ENCODE assay signal across 27 mouse cellular contexts in the genomic region with DNA sequence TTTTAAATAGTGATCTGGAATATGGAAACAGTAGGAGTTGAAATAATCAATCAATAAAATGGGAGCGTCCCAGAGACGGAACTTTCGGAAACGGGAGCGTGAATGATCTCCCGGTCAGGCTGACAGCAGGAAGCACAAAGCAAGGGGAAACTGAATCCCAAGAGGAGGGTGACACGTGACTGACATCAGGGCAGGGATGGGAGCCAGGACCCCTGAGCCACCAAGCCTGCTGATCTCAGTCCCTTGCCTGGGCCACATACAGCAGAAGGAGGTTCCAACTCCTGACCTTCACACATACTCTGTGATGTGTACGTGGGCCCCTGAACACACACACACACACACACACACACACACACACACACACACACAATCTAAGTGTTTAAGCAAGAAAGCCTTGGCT. TPM values are rescaled to one million over a fixed set of nuclear protein-coding genes. Genes with fewer than 3 reads are reported as not detected.
DNase-seq lines count a peak whose midpoint lies in the region; ATAC-seq and TF ChIP-seq lines count a peak whose summit lies in the region.
"Had no signal": no experiment of that assay in that cellular context is flagged by ENCODE, and none has a peak within 500 bp of the region (broad histone marks: within the 10 kb centered on the region; RNA-seq: fewer than 3 reads in every experiment).

No protein-coding gene starts in this region.

- TF ChIP-seq POLR2A in thymus, adult 2 months (IDR thresholded peaks at IDR 0.05; ENCODE audit: control insufficient read depth, extremely low read depth, insufficient read depth, low read length, poor library complexity), result no peak
- TF ChIP-seq POLR2A in olfactory bulb, adult 2 months (IDR thresholded peaks at IDR 0.05; ENCODE audit: insufficient read depth, low read depth, low read length), result no peak

- ATAC-seq in heart, embryonic 12.5 days (ENCODE audit: insufficient number of reproducible peaks, low FRiP score), result no peak
- no peak for ATAC-seq in erythroblast, adult 5-6 weeks (replicated peaks; ENCODE audit: low FRiP score, poor library complexity, severe bottlenecking)
- ATAC-seq: forebrain, embryonic 15.5 days; hindbrain, postnatal 0 days; inflammation-experienced regulatory T-cells, adult 6 months; intestine, embryonic 16.5 days; Patski had no signal

- peaks cover 36% of the 10 kb centered on the region for H3K4me1 ChIP-seq in heart, embryonic 12.5 days (replicated peaks)
- H3K4me1 ChIP-seq in thymus, adult 2 months (replicated peaks; ENCODE audit: control insufficient read depth, insufficient read depth, low read length), result no peaks in the 10 kb centered on the region
- H3K4me1 ChIP-seq in olfactory bulb, adult 2 months (ENCODE audit: control insufficient read depth, insufficient read depth, low read length), result peaks cover 43% of the 10 kb centered on the region

- H3K4me2 ChIP-seq in heart, embryonic 12.5 days, result no peak overlapping the region
- H3K4me2 ChIP-seq: embryonic facial prominence, embryonic 12.5 days; embryonic facial prominence, embryonic 15.5 days; forebrain, embryonic 12.5 days; forebrain, embryonic 15.5 days; heart, embryonic 13.5 days; hindbrain, embryonic 14.5 days had no signal

- DNase-seq in cerebellum, adult 11-12 months, result peak; percentile 41
- no peak for DNase-seq in cerebellum, adult 9-10 months
- no peak for DNase-seq in heart, postnatal 4 days
- no peak for DNase-seq in thymus, adult 2 months
- DNase-seq in thymus, postnatal 4 days, result no peak
- DNase-seq: adrenal gland, postnatal 10 days; B cell, adult 2 months; cerebellum, adult 8-10 months; cerebellum, postnatal 25 days; gastrocnemius, postnatal 10 days; gastrocnemius, postnatal 36 days; kidney, adult 18-20 months had no signal

- no peak overlapping the region for H3K27ac ChIP-seq in heart, embryonic 12.5 days (ENCODE audit: poor library complexity, severe bottlenecking)
- H3K27ac ChIP-seq in thymus, adult 2 months (ENCODE audit: control insufficient read depth, insufficient read depth, low read length), result 0 out of 2 replicates have a peak overlapping the region, but pooled peaks have one; percentile 17
- H3K27ac ChIP-seq in olfactory bulb, adult 2 months (ENCODE audit: insufficient read depth, low read depth, low read length), result peak overlapping the region; percentile 33; the same call in 1 of the 2 replicates
- H3K27ac ChIP-seq: embryonic facial prominence, embryonic 12.5 days; embryonic facial prominence, embryonic 15.5 days; forebrain, embryonic 12.5 days; forebrain, embryonic 15.5 days; heart, embryonic 13.5 days; hindbrain, embryonic 14.5 days; hindbrain, postnatal 0 days had no signal

- H3K4me3 ChIP-seq in heart, embryonic 12.5 days, result no peak overlapping the region
- no peak overlapping the region for H3K4me3 ChIP-seq in thymus, adult 2 months (ENCODE audit: control insufficient read depth, insufficient read depth, low read length)
- no peak overlapping the region for H3K4me3 ChIP-seq in olfactory bulb, adult 2 months (ENCODE audit: insufficient read depth, low read depth, low read length)
- H3K4me3 ChIP-seq: embryonic facial prominence, embryonic 12.5 days; embryonic facial prominence, embryonic 15.5 days; erythroblast, embryonic 14.5 days; forebrain, embryonic 12.5 days; forebrain, embryonic 15.5 days; heart, embryonic 13.5 days had no signal

- H3K9ac ChIP-seq in heart, embryonic 12.5 days, result peak overlapping the region; percentile 25; the same call in 1 of the 2 replicates
- H3K9ac ChIP-seq: embryonic facial prominence, embryonic 12.5 days; embryonic facial prominence, embryonic 15.5 days; forebrain, embryonic 12.5 days; forebrain, embryonic 15.5 days; heart, embryonic 13.5 days; hindbrain, embryonic 14.5 days had no signal

- peaks cover 5% of the 10 kb centered on the region for H3K9me3 ChIP-seq in heart, embryonic 12.5 days (replicated peaks)
- H3K9me3 ChIP-seq: embryonic facial prominence, embryonic 12.5 days; embryonic facial prominence, embryonic 15.5 days; forebrain, embryonic 12.5 days; forebrain, embryonic 15.5 days; G1E had no signal

- no peak for TF ChIP-seq CTCF in thymus, adult 2 months (IDR thresholded peaks at IDR 0.05; ENCODE audit: borderline replicate concordance, control insufficient read depth, extremely low read depth, insufficient read depth, low read length, poor library complexity)
- TF ChIP-seq CTCF in olfactory bulb, adult 2 months (IDR thresholded peaks at IDR 0.05; ENCODE audit: insufficient read depth, low read depth, low read length), result no peak

- WGBS in heart, embryonic 12.5 days, result 67% methylated on average over 8 of the region's 8 CpGs
- 91% methylated on average over 8 of the region's 8 CpGs for WGBS in thymus, adult 2 months
- 68% methylated on average over 8 of the region's 8 CpGs for WGBS in olfactory bulb, adult 2 months

- H3K36me3 ChIP-seq in heart, embryonic 12.5 days, result peaks cover 36% of the 10 kb centered on the region
- H3K36me3 ChIP-seq in thymus, adult 2 months (ENCODE audit: control insufficient read depth, insufficient read depth, low read length), result peaks cover 8% of the 10 kb centered on the region; the same call in 1 of the 2 replicates

- 0 out of 2 replicates have a peak, but pooled peaks cover 3% of the 10 kb centered on the region for H3K27me3 ChIP-seq in heart, embryonic 12.5 days (replicated peaks)
- no peaks in the 10 kb centered on the region for H3K27me3 ChIP-seq in thymus, adult 2 months (ENCODE audit: control insufficient read depth, insufficient read depth, low read length)
- H3K27me3 ChIP-seq: embryonic facial prominence, embryonic 12.5 days; embryonic facial prominence, embryonic 15.5 days; forebrain, embryonic 12.5 days; forebrain, embryonic 15.5 days; Patski had no signal

RNA-seq across cellular contexts. Expression of a gene that starts 37.9 kb away (rescaled TPM):
- 102 and 103 TPM in 2 replicates for polyA plus RNA-seq in heart, embryonic 12.5 days (2016; fragmentation: Nextera tagmentation; extraction: Ambion mirVana)
- total RNA-seq in heart, postnatal 4 days (2021), result 10 to 100 TPM; 76.7 to 77.4 TPM
- 113 and 139 TPM in 2 replicates for polyA plus RNA-seq in thymus, adult 2 months (2012; rRNA removed)
- polyA plus RNA-seq in olfactory bulb, adult 2 months (2012; ENCODE audit: insufficient read depth, insufficient read length, low replicate concordance, missing spikeins), result 157 TPM in 1 of 2 replicates, not detected in the other
- total RNA-seq in erythroblast, adult 5-6 weeks (2015; ENCODE audit: low replicate concordance), result 29.0 and 33.4 TPM in 2 replicates
- total RNA-seq in erythroblast, adult 5-6 weeks (2017; ENCODE audit: low replicate concordance), result 31.9 and 35.1 TPM in 2 replicates

RNA-seq across cellular contexts. Expression of a gene that starts 46.6 kb away (rescaled TPM):
- 53.4 and 56.6 TPM in 2 replicates for polyA plus RNA-seq in heart, embryonic 12.5 days (2016; fragmentation: Nextera tagmentation; extraction: Ambion mirVana)
- total RNA-seq in heart, postnatal 4 days (2021), result 10 to 100 TPM; 78.4 to 81.7 TPM
- polyA plus RNA-seq in thymus, adult 2 months (2012; rRNA removed), result 75.6 and 84.8 TPM in 2 replicates
- polyA plus RNA-seq in olfactory bulb, adult 2 months (2012; ENCODE audit: insufficient read depth, insufficient read length, low replicate concordance, missing spikeins), result not detected in 2 replicates
- 15.7 and 16.9 TPM in 2 replicates for total RNA-seq in erythroblast, adult 5-6 weeks (2015; ENCODE audit: low replicate concordance)
- total RNA-seq in erythroblast, adult 5-6 weeks (2017; ENCODE audit: low replicate concordance), result 27.2 and 32.7 TPM in 2 replicates
